Mouse (Mus musculus): ENCODE measurements around the gene Nr2c1. TPM values are rescaled to one million over a fixed set of nuclear protein-coding genes. Genes with fewer than 3 reads are reported as not detected.

Gene Nr2c1
- polyA plus RNA-seq, 1 experiment from 2014 or later = 12.1 TPM

DNA sequence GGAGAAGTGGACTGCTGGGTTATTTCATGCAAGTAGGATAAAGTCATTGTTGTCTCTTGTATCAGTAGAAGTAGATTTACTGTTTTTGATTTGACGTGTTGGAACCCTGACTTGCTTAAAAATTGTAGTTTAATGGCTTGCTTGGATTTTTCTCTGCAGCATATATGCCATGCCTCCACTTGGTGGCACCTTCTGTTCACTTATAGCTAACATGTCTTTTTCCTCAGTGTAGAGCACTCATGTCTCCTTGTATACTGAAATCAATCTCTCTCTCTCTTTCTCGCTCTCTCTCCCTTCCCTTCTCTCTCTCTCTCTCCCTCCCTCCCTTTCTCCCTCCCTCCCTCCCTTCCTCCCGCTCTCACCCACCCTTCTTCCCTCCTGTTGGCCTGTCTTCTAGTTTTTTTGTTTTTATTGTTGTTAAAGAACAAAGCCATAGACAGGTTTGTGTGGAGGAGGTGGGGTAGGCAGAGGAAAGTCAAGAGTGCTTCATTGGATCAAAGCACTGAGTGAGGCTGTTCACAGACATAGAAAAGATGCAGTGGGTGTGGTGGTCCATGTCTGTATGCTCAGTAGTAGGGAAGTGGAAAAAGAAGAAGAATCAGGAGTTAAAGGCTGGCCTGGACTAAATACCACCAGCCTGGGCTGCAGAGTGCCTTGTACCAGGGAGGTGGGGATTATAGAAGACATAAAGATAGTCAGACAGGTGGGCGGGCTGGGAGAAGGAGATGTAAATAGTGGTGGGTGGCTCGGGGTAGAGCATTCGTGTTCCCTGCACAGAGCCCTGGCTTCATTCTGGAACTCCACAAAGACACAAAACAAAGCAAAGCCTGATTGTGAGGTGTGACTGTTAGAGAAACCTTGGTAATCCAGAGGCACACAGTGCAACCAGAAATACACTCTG, 63.1 kb downstream of the Nr2c1 start:
- Histone ChIP-seq H3K9me3 (ENCODE audit: control insufficient read depth, low read length) (no peaks in the 10 kb centered on the region), H3K9ac (ENCODE audit: low read length) (no peak overlapping the region), H3K27ac (ENCODE audit: low read depth, low read length) (no peak overlapping the region), H3K4me2 (ENCODE audit: low read depth) (no peak overlapping the region), H3K4me3 (ENCODE audit: low read depth, low read length) (no peak overlapping the region), H3K4me1 (ENCODE audit: control insufficient read depth, insufficient read depth, low read length) (no peaks in the 10 kb centered on the region), H3K27me3 (ENCODE audit: control insufficient read depth, insufficient read depth, low read length) (no peaks in the 10 kb centered on the region), H3K36me3 (ENCODE audit: control insufficient read depth, insufficient read depth, low read length) (peaks cover 3% of the 10 kb centered on the region)
- DNase-seq (ENCODE audit: low spot score) = no peak
- 73% methylated on average over 6 of the region's 6 CpGs for WGBS
- ATAC-seq (ENCODE audit: insufficient read depth, low FRiP score, low TSS enrichment) = no peak

DNA sequence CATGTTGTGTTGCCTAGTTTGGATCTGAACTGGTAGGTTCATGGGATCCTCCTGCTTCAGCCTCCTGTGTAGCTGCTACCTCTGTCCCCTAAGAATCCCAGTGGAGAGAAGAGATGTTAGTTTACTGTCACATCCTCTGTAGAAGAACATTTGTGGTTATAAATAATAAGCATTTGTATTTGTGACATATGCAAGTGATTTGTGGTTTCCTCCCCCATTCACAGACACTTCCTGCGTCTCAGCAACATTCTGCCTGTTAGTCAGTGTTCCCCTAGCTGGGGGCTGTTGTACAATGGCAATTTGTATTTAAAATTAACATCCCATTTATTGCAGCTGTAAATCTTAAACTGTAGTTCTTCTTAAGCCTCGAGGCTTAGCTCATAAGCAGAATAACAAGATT, 63.9 kb downstream of the Nr2c1 start:
- 64% methylated on average over 2 of the region's 2 CpGs for WGBS
- DNase-seq (ENCODE audit: low spot score) (no peak), ATAC-seq (ENCODE audit: insufficient read depth, low FRiP score, low TSS enrichment) (no peak)
- Histone ChIP-seq H3K9me3 (ENCODE audit: control insufficient read depth, low read length) (no peaks in the 10 kb centered on the region), H3K4me1 (ENCODE audit: control insufficient read depth, insufficient read depth, low read length) (no peaks in the 10 kb centered on the region), H3K36me3 (ENCODE audit: control insufficient read depth, insufficient read depth, low read length) (no peaks in the 10 kb centered on the region; the same call in 1 of the 2 replicates), H3K4me2 (ENCODE audit: low read depth) (no peak overlapping the region), H3K4me3 (ENCODE audit: low read depth, low read length) (no peak overlapping the region), H3K9ac (ENCODE audit: low read length) (no peak overlapping the region), H3K27me3 (ENCODE audit: control insufficient read depth, insufficient read depth, low read length) (no peaks in the 10 kb centered on the region), H3K27ac (ENCODE audit: low read depth, low read length) (no peak overlapping the region)

- WGBS = 84% methylated on average over 6 of the region's 6 CpGs
- Histone ChIP-seq H3K27me3 (ENCODE audit: control insufficient read depth, insufficient read depth, low read length) (no peaks in the 10 kb centered on the region), H3K27ac (ENCODE audit: low read depth, low read length) (no peak overlapping the region), H3K4me2 (ENCODE audit: low read depth) (no peak overlapping the region), H3K4me3 (ENCODE audit: low read depth, low read length) (no peak overlapping the region), H3K4me1 (ENCODE audit: control insufficient read depth, insufficient read depth, low read length) (no peaks in the 10 kb centered on the region), H3K36me3 (ENCODE audit: control insufficient read depth, insufficient read depth, low read length) (0 out of 2 replicates have a peak, but pooled peaks cover 2% of the 10 kb centered on the region), H3K9ac (ENCODE audit: low read length) (no peak overlapping the region), H3K9me3 (ENCODE audit: control insufficient read depth, low read length) (peaks cover 4% of the 10 kb centered on the region; the same call in 1 of the 2 replicates)
- DNase-seq (ENCODE audit: low spot score) = no peak
- no peak for ATAC-seq (ENCODE audit: insufficient read depth, low FRiP score, low TSS enrichment)
These were observed 77.4 kb downstream of the Nr2c1 start for GRCm38 (mm10) chr10:94225026-94225750.

GRCm38 (mm10) chr10:94230172-94230981, 82.6 kb downstream of the Nr2c1 start:
- DNase-seq (ENCODE audit: low spot score) = peak; percentile 86
- WGBS = 35% methylated on average over 19 of the region's 19 CpGs
- Histone ChIP-seq H3K36me3 (ENCODE audit: control insufficient read depth, insufficient read depth, low read length) (no peaks in the 10 kb centered on the region), H3K9me3 (ENCODE audit: control insufficient read depth, low read length) (no peaks in the 10 kb centered on the region), H3K4me2 (ENCODE audit: low read depth) (no peak overlapping the region), H3K9ac (ENCODE audit: low read length) (no peak overlapping the region), H3K27me3 (ENCODE audit: control insufficient read depth, insufficient read depth, low read length) (no peaks in the 10 kb centered on the region), H3K4me3 (ENCODE audit: low read depth, low read length) (no peak overlapping the region), H3K4me1 (ENCODE audit: control insufficient read depth, insufficient read depth, low read length) (peaks cover 8% of the 10 kb centered on the region; the same call in 1 of the 2 replicates), H3K27ac (ENCODE audit: low read depth, low read length) (0 out of 2 replicates have a peak overlapping the region, but pooled peaks have one; percentile 24)
- peak; percentile 93 for ATAC-seq (ENCODE audit: insufficient read depth, low FRiP score, low TSS enrichment)

- DNase-seq (ENCODE audit: low spot score) (peak; percentile 17), ATAC-seq (ENCODE audit: insufficient read depth, low FRiP score, low TSS enrichment) (peak; percentile 51; the same call in 1 of the 2 replicates)
- peak overlapping the region; percentile 24; the same call in 1 of the 2 replicates for H3K27ac ChIP-seq (ENCODE audit: low read depth, low read length)
- H3K9me3 ChIP-seq (ENCODE audit: control insufficient read depth, low read length) = no peaks in the 10 kb centered on the region
- peaks cover 8% of the 10 kb centered on the region; the same call in 1 of the 2 replicates for H3K4me1 ChIP-seq (ENCODE audit: control insufficient read depth, insufficient read depth, low read length)
- H3K36me3 ChIP-seq (ENCODE audit: control insufficient read depth, insufficient read depth, low read length) = no peaks in the 10 kb centered on the region
- no peak overlapping the region for H3K9ac ChIP-seq (ENCODE audit: low read length)
- WGBS = 64% methylated on average over 6 of the region's 6 CpGs
- no peaks in the 10 kb centered on the region for H3K27me3 ChIP-seq (ENCODE audit: control insufficient read depth, insufficient read depth, low read length)
- no peak overlapping the region for H3K4me2 ChIP-seq (ENCODE audit: low read depth)
- no peak overlapping the region for H3K4me3 ChIP-seq (ENCODE audit: low read depth, low read length)
These were observed 83.2 kb downstream of the Nr2c1 start for GRCm38 (mm10) chr10:94231025-94231424.

GRCm38 (mm10) chr10:94235200-94235599, 87.4 kb downstream of the Nr2c1 start:
- DNase-seq (ENCODE audit: low spot score) (no peak), ATAC-seq (ENCODE audit: insufficient read depth, low FRiP score, low TSS enrichment) (no peak)
- H3K4me2 ChIP-seq (ENCODE audit: low read depth) = no peak overlapping the region
- WGBS = 54% methylated on average over 4 of the region's 4 CpGs
- no peaks in the 10 kb centered on the region for H3K27me3 ChIP-seq (ENCODE audit: control insufficient read depth, insufficient read depth, low read length)
- no peak overlapping the region for H3K9ac ChIP-seq (ENCODE audit: low read length)
- H3K4me3 ChIP-seq (ENCODE audit: low read depth, low read length) = no peak overlapping the region
- H3K36me3 ChIP-seq (ENCODE audit: control insufficient read depth, insufficient read depth, low read length) = no peaks in the 10 kb centered on the region
- H3K9me3 ChIP-seq (ENCODE audit: control insufficient read depth, low read length) = no peaks in the 10 kb centered on the region
- H3K27ac ChIP-seq (ENCODE audit: low read depth, low read length) = no peak overlapping the region
- H3K4me1 ChIP-seq (ENCODE audit: control insufficient read depth, insufficient read depth, low read length) = peaks cover 8% of the 10 kb centered on the region; the same call in 1 of the 2 replicates

DNA sequence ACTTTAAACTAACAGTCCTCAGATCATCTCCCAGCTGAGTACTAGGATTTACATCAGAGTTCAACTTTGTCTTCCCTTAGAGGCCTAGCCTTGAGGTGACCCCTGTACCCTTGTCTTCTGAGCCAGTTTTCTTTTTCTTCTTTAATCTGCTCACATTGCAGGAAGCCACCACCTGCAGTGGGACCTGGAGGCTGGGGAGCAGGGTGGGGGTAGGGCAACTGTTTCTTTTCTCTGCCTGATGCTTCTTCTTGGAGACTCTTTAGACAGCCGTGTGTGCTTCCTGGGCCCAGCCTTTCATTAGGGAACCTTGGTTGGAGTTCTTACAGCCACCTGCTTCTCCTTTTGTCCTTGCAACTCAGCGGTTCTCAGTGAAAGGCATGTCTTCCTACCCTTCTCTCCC, 93.5 kb downstream of the Nr2c1 start:
- no peak for DNase-seq (ENCODE audit: low spot score)
- Histone ChIP-seq H3K4me3 (ENCODE audit: low read depth, low read length) (no peak overlapping the region), H3K36me3 (ENCODE audit: control insufficient read depth, insufficient read depth, low read length) (no peaks in the 10 kb centered on the region), H3K9me3 (ENCODE audit: control insufficient read depth, low read length) (no peaks in the 10 kb centered on the region), H3K4me1 (ENCODE audit: control insufficient read depth, insufficient read depth, low read length) (no peaks in the 10 kb centered on the region), H3K4me2 (ENCODE audit: low read depth) (no peak overlapping the region), H3K27ac (ENCODE audit: low read depth, low read length) (no peak overlapping the region), H3K9ac (ENCODE audit: low read length) (no peak overlapping the region), H3K27me3 (ENCODE audit: control insufficient read depth, insufficient read depth, low read length) (no peaks in the 10 kb centered on the region)
- 74% methylated on average over 2 of the region's 2 CpGs for WGBS
- no peak for ATAC-seq (ENCODE audit: insufficient read depth, low FRiP score, low TSS enrichment)
